Mouse (Mus musculus) spleen, adult 18-20 months (tissue): Measurements from ENCODE around the gene Pcif1.
"Not testable (repeated sequence)": the region's sequence is repeated elsewhere in the genome, so short reads cannot be mapped to it uniquely, and the experiment has no call there.

Experiments
- DNase-seq, 2 experiments: peaks; one replicate each; pipeline ENCODE4 v3.0.0; 2022; ENCODE audit warnings: mixed read lengths in 2 of 2

Gene Pcif1

GRCm38 (mm10) chr2:164866741-164867551 is 12.2 kb upstream of the Pcif1 start:
- DNase-seq, result peak in 1 of 2 experiments; percentile 44

GRCm38 (mm10) chr2:164867566-164867965 is 11.5 kb upstream of the Pcif1 start:
- no peak for DNase-seq

GRCm38 (mm10) chr2:164868491-164868890 is 10.6 kb upstream of the Pcif1 start:
- peak in 1 of 2 experiments; percentile 53 for DNase-seq

GRCm38 (mm10) chr2:164871602-164872303 is 7.4 kb upstream of the Pcif1 start:
- DNase-seq, result no peak

GRCm38 (mm10) chr2:164873621-164874020 is 5.5 kb upstream of the Pcif1 start:
- no peak for DNase-seq

GRCm38 (mm10) chr2:164874239-164874769 is 4.8 kb upstream of the Pcif1 start:
- no peak for DNase-seq

GRCm38 (mm10) chr2:164875648-164876047 is 3.5 kb upstream of the Pcif1 start:
- not testable (repeated sequence) for DNase-seq

- not testable (repeated sequence) for DNase-seq
Measured at GRCm38 (mm10) chr2:164877376-164878215, 1.5 kb upstream of the Pcif1 start.

GRCm38 (mm10) chr2:164878509-164879227 is 436 bp upstream of the Pcif1 start:
- DNase-seq, result peak; percentile 50 to 53

GRCm38 (mm10) chr2:164879568-164880277 is 619 bp downstream of the Pcif1 start:
- peak; percentile 91 to 92 for DNase-seq

- peak; percentile 46 to 61 for DNase-seq
Measured at GRCm38 (mm10) chr2:164882619-164883018, 3.5 kb downstream of the Pcif1 start.

- DNase-seq, result no peak
Measured at GRCm38 (mm10) chr2:164885788-164886187, 6.7 kb downstream of the Pcif1 start.

- DNase-seq, result no peak
Measured at GRCm38 (mm10) chr2:164886617-164887016, 7.5 kb downstream of the Pcif1 start.

GRCm38 (mm10) chr2:164888996-164889395 is 9.9 kb downstream of the Pcif1 start:
- no peak for DNase-seq

- DNase-seq, result no peak
Measured at GRCm38 (mm10) chr2:164889960-164890359, 10.9 kb downstream of the Pcif1 start.

- no peak for DNase-seq
Measured at GRCm38 (mm10) chr2:164890411-164891049, 11.4 kb downstream of the Pcif1 start.

GRCm38 (mm10) chr2:164891056-164891834 is 12.1 kb downstream of the Pcif1 start:
- no peak for DNase-seq

GRCm38 (mm10) chr2:164891908-164892695 is 13.0 kb downstream of the Pcif1 start:
- DNase-seq, result no peak

- DNase-seq, result no peak
Measured at GRCm38 (mm10) chr2:164892696-164893216, 13.7 kb downstream of the Pcif1 start.
